Mouse (Mus musculus) frontal cortex, postnatal 10 days (tissue): ENCODE data around the gene Vat1l.

ENCODE experiments used
- DNase-seq, 2 experiments: peaks; one replicate each; pipeline ENCODE4 v3.0.0; 2022; ENCODE audit warnings: low spot score in 2 of 2, mixed read lengths in 1 of 2

The Vat1l gene

DNA sequence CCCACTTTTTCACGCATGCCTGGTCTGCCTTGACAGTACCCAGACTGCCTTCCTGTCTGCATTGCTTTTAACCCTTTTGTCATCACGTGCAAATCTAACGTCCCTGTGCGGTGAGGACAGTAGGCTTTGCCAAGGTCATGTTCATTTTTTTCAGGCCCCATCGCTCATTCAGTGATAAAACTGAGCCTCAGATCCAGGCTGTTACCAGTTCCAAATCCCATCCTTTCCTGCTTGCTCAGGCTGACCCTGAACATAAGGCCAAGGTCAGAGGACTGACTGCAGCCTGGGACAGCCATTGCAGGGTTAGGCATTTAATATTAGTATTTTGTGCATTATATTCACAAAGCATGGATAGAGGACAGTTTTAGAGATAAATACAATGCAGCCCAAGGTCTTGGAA lies 192.9 kb downstream of the Vat1l start:
- DNase-seq = no peak

DNA sequence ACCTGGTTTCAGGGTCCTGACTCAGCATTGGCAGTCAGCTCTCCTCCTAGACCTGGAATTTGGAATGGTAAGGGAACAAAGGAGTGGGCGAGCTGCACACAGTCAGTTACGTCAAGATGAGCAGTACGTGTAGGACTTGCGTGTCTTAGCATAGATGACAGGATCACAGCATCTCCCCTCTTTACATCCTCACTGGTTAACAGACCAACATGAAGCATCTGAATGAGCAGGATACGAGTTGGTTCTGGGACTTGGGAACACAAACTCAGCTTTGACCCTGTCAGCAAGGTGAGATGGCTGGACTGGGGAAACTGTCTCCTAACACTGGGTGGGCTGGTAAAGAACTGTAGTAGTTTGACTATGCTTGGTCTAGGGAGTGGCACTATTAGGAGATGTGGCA lies 193.9 kb downstream of the Vat1l start:
- DNase-seq = no peak

DNA sequence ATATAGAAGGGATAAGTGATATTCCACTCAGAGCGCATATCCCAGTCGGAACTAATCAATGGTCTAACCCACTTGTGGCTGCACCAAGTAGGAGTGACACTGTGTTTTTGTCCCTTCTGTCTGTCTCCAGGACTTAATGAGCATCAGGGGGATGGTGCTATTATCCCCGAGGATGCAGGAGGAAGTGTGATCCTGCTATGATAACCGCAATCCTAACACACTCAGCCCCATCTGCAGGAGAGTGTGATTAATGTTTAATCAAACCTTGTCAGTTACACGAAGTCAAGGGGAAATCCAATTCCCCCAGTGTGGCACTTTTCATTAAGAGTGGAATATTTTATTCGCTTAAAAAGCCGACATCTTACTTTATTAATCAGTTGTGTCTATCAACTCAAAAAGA lies 196.3 kb downstream of the Vat1l start:
- no peak for DNase-seq

DNA sequence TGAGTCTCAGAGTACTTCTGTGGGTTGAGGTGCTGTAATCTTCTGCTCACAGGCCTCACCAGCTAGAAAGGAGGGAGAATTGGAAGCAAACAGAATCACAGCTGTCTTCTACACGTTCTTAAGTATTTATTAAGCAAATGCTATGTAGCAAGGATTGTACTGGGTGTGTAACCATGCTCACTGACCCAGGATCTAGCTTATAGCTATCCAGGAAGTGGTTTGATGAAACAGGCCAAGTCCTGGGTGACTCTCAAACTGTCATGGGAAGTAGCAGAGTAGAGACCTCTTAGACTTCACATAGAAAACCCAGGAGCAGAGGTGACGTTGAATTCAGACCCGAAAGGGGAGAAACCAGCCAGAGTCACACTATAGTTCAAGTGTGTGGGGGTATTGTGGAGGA lies 206.0 kb downstream of the Vat1l start:
- no peak for DNase-seq

DNA sequence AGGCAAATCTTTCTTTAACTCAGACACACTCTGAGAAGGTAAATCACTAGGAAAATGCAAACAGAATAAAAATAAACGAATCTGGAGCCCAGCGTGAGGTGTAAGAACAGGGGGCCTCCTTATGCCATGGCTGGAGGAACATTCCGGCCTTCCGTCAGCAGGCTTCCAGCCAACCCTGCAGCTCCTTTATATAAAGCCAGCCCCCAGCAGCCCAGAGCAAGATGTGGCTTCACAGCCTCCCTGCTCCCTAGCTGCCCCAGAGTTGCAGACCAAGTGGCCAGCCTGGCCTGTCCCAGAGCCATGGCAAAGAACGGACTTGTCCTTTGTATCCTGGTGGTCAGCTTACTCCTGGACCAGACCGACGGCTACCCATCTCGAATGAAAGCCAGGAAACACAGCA lies 212.4 kb downstream of the Vat1l start, which contains the start of gene Clec3a:
TSS of gene Clec3a (plus strand) at position 301 of the 400 bp plus-strand sequence.
- no peak for DNase-seq

DNA sequence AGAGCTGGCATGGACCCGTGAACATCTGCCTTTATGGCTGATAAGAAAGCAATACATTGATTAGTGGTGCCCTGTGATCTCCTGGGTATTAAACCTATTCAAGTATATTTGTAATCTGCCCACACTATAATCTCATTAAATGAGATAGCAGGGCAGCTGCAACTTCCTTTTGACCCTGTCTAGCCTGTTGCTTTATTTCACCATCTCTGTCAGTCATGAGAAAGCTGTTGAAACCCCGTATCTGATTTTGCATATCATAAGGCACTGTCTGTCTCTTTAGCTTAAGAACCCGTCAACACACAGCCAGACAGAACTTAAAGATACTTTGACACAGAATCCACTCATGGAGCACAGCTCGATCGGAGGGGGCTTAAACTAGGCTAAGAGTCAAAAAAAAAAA lies 213.1 kb downstream of the Vat1l start:
- no peak for DNase-seq

DNA sequence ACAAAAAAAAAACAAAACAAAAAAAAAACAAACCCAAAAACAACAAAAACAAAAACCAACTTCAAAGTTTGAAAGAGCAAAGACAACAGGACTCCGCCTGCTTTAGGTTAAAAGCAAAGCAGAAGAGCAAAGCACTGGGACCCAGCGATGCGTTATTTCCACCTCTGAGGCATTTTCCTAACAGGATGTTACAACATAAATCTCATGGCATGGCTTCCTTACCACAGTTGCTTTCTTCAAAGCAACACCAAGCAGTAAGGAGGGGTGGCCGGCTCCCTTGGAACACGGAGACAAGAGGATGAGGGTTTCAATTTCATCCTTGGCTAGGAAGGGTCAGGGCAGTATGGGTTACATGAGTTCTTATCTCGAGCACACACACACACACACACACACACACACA lies 213.5 kb downstream of the Vat1l start:
- no peak for DNase-seq

DNA sequence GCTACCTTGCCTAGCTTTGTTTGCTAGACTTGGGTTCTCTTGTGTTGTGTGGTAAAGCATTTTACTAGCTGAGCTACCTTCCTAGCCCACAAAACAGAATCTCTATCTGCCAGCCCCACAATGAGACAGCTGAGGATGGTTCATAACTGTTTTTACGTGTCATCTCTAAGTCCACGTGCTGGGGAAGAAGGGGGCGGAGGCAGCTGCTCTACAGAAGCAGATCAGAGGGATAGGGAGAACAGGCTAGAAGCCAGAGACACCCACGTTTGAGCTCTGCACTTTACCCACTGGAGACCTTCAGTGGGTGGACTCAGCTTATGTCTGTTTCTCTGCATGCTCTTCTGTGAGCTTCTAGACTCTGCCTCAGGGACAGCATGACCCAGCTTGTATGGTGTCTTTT lies 216.1 kb downstream of the Vat1l start:
- no peak for DNase-seq
